Mouse (Mus musculus) frontal cortex, postnatal 14 days (tissue): ENCODE data around the gene Thpo.

Source experiments
- DNase-seq, 2 experiments: peaks; one replicate each; pipeline ENCODE4 v3.0.0; 2022; ENCODE audit warnings: low spot score in 2 of 2

Gene Thpo

DNA sequence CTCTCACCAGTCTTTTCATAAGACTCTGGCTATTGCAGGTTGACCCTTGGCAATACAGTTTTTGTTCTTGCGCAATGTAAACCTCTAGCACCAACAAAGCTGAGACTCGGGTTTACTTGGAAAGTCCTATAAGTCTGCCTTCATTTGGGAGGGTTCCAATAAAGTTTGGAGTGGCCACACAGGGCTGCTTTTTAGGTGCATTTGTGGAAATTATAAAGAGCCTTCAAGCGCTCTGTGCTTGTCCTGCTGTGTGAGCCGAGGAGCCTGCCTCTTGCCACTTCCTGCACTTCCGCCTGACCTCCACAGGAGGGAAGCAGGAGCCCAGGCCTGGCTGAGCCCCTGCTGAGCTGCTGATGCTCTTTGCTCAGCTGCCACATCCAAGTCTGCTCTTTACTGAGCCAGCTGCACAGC is 10.0 kb downstream of the Thpo start:
- peak in 1 of 2 experiments; percentile 26 for DNase-seq

DNA sequence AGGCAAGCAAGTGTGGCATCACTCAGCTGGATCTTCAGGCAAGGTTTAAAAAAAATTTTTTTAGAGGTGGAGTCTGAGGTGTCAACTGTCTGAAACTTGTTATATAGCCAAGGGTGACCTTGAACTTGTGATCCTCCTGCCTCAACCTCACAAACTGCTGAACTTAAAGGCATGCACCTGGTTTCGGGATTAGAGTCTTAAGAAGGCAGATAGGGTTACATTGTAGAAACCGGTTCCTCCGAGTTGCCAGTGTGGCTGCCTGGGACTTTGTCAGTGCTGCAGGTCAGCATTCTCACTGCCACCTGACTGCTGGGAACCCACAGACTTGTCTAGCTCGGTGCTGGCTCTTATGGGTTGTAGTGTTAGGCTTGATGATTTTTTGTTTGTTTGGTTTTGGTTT is 11.1 kb downstream of the Thpo start:
- no peak for DNase-seq

DNA sequence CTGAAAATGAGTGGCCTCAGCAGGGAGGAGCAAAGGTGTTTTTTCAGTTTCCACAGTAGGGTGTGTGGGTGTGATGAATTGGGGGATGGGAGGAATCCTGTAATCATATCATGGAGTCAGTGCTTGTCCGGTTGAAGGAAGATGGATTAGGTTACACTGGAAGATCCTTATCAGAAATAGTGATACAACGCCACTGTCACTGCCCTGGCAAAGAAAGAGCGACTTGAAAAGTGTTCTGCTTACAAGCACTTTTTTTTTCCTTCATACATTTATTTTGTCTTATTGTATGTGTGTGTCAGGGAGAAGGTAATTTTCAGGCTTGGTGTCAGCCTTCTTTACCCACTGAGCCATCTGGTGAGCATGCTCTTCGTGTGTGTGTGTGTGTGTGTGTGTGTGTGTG is 11.6 kb downstream of the Thpo start:
- DNase-seq: no peak

DNA sequence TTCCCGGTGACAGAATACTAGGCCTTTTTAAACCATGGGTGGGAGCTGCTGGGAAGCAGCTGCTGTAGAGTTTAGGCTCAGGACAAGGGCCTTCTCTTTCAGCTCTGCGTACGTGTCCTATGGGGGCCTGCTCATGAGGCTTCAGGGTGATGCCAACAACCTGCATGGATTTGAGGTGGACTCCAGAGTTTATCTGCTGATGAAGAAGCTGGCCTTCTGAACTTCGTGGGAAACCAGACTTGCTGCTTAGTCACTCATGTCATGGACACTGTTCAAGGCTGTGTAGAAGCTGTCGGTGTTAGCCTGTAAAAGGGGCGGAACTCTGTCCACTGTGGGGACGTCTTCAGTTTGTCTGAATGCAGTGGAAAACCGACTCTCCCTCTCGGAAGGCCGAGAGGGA is 12.5 kb downstream of the Thpo start:
- no peak for DNase-seq

DNA sequence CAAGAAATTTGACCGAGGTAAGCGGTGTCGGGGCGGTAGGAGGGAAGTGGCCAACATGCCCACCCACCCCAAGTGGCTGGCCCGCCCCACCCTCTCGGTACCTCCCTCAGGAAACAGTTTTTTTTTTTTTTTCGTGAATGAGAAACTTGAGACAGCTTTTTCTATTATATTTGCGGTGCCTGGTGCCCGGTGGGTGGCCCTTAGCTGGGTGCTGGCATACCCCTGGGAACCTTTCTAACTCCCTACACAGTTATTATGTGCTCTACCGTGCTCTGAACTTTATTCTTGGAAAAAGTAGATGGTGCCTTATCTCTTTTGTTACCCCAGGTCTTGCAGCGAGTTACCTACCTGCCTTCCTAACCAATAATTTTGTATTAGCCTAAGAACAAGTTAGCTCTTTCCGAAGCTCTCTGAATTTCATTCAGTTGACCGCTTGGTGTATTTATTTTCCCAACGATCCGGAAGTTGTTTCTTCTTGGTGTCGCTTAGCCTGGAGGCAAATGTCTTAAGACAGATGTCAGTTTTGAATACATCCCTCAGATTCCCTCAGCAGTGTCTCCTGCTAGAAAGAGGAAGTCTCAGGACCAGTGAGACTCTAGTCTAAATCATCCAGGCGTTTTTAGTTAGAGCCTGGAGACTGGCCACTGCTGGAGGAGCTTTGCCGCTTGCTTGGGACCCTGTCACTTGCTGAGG is 16.2 kb downstream of the Thpo start:
- DNase-seq: no peak

DNA sequence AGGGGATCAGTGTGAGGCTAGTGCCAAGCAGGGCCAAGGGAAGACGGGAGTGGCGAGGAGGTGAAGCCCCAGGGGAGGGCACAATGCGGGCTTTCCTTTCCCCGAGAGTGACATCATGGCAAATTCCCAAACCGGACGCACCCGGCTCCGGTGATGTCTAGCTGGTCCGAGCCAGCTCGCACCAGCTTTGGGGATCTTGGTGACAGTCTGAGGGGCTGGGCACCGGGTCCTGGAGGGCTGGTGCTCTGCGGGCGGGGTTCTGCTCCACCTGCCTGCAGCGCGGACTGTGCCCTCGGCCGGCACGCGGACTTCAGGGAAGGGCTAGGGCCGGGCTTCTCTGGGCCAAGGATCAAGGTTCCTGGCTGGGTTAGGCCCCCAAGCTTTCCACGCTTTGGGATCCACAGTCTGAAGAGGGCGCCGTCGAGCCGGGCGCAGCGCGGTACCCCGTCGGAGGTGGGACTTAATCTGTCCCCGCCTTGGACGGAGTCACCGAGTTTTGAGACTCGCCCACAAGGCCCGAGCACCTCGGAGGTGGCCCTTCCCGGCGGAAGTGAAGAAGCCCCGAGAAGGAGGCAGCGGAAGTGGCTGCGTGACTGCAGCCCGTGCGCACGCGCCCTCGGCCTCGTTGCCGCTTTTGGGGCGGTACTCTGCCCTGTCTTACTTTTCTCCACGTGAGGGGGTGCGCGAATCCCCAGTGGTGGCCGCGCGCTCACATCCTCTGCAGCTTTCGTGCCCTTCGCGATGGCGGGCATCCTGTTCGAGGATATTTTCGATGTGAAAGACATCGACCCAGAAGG is 16.9 kb downstream of the Thpo start, which contains the start of the genes Polr2h and Clcn2:
Gene Polr2h (plus strand): TSS at position 485 of the 797 bp plus-strand sequence.
Gene Clcn2 (minus strand): TSS at position 566 of the 797 bp plus-strand sequence.
- DNase-seq: peak; percentile 94 to 96

DNA sequence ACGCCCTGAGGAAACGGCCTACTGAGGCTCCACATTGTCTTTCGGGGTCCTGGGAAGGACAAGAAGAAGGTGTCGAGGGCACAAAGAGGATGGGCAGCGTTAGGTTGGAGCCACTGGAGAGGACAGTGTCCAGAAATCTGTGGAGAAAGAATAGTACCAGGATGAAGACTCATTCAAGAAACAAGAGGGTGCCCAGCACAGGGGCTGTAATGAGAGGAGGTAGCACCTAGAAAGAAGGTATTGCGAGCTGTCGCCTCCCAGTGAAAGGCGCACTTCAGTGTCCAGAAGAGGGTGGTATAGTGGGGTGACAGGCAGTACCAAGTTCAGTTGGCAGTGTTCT is 17.5 kb downstream of the Thpo start:
- peak in 1 of 2 experiments; percentile 16 for DNase-seq

DNA sequence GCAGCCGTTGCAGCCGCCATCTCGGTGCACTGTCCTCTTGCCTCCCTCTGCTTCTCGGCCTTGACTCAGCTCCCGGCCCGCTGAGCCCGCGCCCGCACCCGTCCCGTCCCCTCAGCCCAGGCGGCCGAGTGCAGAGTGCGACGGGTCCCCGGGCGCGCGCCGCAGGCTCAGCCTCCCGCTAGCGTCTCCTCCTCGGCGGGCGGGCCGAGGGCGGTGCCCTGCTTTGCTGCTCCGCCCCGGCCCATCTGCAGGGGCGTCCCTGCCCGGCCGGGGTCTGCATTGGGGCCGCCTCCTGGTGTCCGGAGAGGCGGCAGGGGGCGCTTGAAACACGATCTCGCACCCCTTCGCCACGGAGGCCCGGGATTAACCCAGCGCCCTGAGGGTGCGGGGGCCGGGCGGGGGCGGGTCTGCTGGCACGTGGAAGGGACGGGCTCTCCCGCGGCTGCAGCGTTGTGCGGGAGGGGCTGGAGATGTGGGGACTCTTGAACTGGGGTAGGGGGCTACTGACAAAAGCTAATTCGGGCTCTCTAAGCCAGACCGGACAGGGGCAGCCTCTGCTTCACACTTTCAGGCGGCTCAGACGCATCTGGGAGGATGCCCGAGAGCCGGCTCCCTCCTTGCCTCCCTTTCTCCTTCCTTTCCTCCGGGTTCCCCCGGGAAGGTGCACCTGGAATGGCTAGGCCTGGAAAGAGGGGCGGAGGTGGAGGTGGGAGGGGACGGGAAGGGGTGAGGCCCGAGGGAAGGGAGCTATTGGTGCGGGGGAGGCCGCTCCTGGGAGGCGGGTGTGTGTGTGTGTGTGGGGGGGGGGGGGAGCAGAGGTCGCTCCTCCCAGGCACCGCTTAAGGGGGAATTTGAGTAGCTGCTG is 18.1 kb downstream of the Thpo start:
- peak; percentile 72 to 73 for DNase-seq

DNA sequence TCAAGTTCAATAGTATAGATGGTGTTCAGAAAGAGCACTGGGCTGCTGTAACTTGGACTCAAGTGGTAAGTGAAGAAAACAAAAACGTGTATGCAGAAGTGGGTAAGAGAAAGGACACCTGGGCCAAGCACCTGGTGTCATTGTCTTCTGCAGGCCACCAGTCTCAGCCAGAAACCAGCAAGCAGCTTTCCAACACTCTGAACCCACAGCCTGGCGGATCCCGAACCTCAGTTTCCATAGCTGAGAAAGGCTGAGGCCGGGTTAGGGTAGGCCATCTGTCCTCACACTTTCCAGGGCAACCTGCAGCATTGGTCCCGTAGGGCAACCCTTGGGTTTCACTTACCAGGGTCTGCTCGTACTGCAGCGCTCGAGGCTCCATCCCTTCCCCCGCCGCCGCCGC is 18.7 kb downstream of the Thpo start:
- peak in 1 of 2 experiments; percentile 8 for DNase-seq

DNA sequence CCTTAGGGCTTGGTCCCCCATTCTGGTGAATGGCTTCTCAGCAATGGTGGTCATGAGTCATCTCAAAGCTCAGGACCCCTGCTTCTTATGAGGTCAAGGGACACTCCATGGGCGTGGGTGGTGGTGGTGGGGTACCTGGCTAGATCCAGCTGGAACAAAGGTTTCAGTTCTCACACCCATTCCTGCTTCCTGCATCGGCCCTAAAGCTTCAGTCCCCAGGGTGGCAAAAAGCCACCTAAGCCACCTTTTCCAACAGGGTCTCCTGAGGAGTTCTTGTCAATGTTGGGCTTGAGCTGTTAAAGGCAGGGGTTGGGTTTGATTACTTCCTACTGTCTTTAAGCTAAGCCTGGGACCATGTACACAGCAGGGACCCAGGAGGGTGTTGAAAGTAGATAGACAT is 19.1 kb downstream of the Thpo start:
- DNase-seq: peak in 1 of 2 experiments; percentile 14

DNA sequence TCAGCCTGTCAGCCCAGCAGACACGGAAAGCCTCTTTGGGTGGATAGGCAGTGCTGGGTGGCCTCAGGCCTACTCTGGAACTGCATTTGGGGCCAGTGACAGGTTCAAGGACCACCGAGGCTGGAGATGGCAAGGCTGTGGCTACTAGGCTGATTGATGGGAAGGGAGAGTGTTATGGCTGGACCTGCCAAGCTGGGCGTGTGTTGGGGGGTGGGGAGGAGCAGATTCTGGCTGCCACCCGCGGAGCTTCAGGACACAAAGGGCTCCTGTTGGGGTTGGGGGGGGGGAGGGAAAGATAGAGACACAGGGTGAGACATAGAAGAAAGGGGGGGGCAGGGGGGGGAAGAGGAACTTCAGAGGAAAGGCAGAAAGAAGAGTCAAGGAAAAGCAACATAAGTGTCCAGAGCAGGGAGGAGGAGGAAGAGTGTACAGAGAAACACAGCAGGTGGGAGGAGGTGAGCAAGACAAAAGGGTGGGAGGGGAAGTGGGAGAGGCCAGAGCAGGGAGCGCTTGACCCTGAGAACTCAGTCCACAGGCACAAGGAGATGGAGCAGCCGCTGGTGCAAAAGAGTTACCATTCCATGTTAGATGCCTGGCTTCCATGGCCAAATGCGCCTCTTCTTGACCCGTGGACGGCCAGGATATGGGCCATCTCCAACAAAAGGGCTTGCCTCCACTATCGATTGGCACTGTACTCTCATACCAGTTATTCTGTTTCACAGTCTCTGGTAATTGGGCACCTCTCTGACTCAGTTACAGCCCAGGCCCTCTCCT is 19.8 kb downstream of the Thpo start:
- DNase-seq: no peak

DNA sequence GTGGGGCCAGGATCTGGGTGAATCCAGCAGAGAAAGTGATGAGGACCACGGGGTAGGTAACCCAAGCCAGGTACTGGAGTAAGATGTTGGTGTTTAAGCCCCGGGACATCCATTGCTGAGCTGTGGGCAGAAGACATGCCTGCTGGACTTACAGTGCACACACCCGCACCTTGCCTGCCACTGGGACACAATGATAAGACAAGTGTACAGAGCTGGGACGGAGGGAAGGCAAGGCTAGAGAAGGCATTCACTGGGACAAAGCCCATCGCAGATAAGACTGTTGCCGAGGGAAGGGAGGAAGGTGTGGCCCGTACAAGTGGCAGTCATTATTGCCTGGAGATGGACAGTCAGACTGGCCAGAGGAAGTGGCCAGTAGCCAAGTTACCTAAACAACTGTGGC is 21.4 kb downstream of the Thpo start:
- no peak for DNase-seq

DNA sequence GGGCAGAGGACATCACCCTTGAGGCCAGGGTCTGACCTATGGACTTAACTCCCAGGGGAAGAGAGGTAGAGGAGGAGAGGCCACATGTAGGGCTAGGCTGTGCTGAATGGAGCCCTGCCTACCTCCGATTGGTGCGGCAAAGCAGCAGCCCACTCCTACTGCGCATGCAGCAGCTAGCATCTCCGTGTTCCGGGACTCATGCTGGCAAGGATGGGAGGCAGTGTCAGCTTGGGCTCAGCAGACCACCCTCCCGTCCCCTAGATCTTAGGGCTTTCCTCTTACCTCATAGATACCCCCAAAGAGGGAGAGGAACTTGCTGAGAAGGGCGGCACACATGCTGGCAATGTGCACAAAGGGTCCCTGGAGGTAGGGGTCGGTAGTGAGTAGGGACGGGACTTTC is 22.1 kb downstream of the Thpo start:
- DNase-seq: no peak

DNA sequence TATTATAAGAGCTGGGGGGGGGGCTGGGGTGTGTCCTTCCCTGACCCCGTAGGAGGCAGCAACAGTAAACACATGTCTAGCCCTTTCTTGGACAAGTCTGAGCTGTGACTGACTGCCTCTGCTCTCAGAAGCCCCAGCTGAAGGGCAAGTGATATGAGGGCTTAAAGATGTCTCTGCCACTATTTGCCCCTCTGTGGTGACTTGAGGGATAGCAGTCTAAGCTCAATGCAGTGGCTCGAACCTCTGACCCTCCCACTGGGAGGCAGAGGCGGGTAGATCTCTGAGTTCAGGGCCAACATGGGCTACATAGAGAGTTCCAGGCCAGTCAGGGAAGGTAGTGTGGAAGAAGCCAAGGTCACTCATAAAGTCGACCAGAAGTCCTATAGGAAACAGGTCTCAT is 23.5 kb downstream of the Thpo start:
- no peak for DNase-seq

DNA sequence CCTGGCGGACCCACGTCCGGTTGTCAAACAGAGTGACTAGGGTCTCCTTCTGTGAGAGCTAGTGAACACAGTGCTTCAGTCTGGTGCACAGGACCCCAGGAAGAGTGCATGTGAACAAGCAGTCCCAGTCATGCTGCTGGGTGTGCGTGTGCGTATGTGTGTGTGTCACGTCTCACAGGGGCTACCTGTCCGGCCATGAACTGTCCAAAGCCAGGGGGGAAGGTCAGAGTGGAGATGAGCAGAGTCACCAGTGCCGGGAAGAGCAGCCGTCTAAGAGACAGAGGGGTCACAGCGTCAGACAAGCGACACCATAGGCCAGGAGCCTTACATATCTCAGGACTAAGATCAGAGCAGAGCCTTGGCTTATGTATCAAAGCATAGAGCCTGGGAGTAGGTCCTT is 23.9 kb downstream of the Thpo start:
- DNase-seq: no peak

DNA sequence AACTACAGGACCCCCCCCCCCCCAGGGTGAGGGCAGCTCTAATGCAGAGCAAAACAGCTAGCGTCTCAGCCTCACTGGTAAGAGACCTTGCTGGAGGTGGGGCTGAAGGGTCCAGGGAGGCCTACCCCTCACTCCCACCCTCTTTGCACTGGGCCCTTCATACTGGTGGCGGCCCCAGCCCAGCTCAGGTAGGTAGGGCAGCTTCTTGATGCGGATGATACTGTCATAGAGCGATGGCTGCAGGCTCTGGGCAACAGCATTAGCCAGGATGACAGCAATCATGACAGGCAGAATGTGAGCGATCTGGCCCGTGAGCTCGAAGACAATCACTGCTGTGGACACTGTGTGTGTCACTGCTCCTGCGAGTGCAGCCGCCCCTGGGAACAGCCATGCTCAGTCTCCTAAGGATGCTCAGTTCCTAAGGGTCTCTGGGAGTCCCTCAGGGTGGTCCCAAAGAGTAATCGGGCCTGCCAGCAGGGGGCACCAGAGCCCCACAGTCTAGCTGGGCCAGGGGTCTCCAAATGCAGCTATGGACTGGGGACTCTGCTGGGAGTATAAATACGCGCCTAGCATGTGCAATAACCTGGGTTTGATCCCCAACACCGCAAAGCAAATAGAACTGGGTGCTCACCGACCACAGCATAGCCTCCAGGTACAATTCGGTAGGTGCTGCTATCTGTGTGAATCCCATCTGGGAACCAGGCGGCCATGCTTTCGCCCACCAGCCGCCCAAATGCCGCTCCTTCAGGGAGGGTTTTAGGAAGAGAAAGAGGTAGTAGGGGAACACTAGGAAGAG is 25.2 kb downstream of the Thpo start:
- peak in 1 of 2 experiments; percentile 39 for DNase-seq

DNA sequence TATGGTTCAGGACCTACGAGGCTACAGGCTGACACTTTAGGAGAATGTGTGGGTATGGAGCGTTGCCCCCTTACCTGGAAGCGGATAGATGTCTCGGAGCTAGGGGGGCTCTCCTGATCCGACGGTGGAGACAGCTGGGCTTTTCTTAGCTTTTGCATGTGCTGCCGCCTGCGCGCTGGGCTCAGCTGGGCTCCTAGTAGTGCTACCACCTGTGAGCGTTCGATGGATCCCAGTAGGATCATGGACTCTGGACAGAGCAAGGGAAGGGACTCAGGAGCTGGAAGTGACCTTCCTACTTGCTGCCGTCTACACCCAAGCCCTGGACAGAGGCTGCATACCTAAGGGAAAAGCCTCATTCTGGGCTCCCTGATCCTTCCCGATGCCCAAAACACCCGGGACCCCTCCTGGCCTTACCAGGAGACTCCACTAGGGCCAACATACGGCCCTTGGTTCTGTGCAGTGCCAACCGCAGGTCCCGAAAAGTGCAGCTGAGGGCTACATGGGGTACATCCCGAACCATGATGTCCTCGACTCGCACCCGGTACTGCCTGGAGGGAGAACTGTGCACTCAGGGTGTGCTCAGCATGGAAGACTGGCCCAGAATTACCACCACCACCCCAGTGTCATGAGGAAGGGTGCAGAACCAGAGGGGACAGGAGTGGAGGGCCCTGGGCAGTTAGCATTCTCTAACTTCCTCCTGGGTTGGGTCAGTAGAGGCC is 25.9 kb downstream of the Thpo start:
- DNase-seq: peak in 1 of 2 experiments; percentile 10

DNA sequence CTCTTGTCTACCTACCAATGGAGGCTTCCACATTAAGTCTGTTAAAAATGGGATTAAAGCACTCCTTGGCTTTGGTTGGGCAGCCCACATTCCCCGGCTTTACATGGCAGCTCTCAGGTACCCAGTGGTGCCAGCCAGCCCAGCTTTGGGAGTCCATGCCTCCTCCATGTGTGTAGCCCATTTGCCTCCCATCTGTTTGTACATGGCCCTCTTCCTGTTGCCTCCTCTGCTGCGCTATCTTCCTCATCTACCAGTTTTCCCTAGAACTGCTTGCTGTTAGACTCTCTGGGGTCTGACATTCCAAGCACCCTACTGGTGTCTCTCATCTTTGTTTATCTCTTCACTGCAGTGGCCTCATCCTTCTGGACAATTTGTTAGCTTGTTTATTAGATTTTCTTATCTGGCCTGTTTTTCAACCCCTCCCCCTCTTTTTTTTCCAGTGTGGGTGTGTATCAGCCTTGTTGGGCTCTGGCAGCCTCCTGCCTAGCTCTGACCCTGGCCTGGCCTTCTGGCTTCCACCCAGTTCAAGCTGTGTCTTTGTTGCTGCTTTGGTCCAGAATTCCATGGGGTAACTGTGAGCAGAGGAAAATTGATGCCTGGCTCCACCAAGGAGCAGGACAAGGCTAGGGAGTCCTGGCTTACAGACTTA is 27.8 kb downstream of the Thpo start:
- peak in 1 of 2 experiments; percentile 19 for DNase-seq

DNA sequence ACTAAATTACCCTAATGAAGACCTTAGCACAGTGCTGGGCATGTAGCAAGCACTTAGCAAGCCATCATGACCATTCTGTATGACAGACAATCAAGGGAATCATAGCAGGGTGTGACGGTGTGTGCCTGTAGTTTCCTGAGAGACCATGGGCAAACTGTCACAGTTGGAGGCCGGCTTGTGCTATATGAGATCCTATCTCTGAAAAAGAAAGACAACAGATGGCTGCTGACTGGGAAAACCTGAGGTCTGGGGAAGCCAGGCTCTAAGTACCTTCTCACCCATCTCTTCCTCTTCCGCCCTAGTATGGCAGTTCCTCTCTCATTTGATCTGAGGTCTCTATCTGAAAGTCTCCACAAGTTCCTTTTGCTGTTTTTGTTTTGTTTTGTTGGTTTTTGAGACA is 28.5 kb downstream of the Thpo start:
- DNase-seq: peak in 1 of 2 experiments; percentile 14
